Mouse (Mus musculus): Measurements from ENCODE around the gene Cpz. TPM values are rescaled to one million over a fixed set of nuclear protein-coding genes. Genes with fewer than 3 reads are reported as not detected.

Gene Cpz
- polyA plus RNA-seq (2014; fragmentation: Nextera tagmentation; extraction: Ambion mirVana), result 1.5 and 2.1 TPM in 2 replicates

DNA sequence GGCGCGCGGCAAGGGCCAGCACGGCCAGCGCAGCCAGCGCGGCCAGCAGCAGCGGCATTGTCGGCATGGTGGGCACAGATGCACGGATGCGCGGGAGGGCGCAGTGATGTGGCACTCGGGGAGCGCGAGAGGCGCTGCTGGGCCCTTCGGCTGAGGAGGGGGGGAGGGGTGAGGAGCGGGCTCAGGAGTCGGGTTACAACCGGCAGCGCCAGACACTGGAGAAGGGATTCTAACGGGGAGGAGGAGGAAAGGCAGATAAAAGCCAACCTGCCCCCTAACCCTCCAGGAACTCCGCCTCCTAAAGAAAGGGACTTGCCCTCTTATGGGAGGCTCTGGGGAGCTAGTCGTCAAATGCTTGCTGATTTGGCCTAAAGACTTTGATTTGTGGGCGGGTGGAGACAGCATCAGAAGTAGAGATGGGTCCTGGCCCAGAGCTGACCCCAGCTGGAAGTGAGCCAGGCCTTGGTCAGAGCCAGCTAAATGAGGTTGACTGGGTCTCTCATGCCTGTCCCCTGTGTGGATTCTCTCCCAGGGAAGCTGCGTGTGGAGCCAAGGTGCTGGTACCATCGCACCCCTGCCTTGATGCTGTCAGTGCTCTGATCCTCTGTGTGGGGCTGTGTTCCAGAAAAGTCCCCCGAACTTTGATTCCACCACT is at the start of gene Cpz:
TSS of gene Cpz (minus strand) at position 230 of the 655 bp plus-strand sequence.
- Histone ChIP-seq H3K36me3 (ENCODE audit: control insufficient read depth, insufficient read depth, low read length) (no peaks in the 10 kb centered on the region), H3K9ac (ENCODE audit: low read depth, low read length) (peak within 1 kb of the TSS; percentile 25; the same call in 1 of the 2 replicates), H3K9me3 (ENCODE audit: control insufficient read depth, low read length) (no peaks in the 10 kb centered on the region), H3K27me3 (ENCODE audit: control insufficient read depth, insufficient read depth, low read length) (peaks cover 14% of the 10 kb centered on the region; the same call in 1 of the 2 replicates), H3K27ac (ENCODE audit: low read depth, low read length) (no peak within 1 kb of the TSS; the same call in 1 of the 2 replicates), H3K4me3 (ENCODE audit: low read length) (peak within 1 kb of the TSS; percentile 30), H3K4me1 (ENCODE audit: control insufficient read depth, insufficient read depth, low read length) (peaks cover 16% of the 10 kb centered on the region), H3K4me2 (replicated peaks; ENCODE audit: low read depth, low read length) (peak within 1 kb of the TSS; percentile 51)
- peak; percentile 81 for ATAC-seq (ENCODE audit: low FRiP score, low TSS enrichment)
- WGBS, result 2% methylated on average over 29 of the region's 29 CpGs

DNA sequence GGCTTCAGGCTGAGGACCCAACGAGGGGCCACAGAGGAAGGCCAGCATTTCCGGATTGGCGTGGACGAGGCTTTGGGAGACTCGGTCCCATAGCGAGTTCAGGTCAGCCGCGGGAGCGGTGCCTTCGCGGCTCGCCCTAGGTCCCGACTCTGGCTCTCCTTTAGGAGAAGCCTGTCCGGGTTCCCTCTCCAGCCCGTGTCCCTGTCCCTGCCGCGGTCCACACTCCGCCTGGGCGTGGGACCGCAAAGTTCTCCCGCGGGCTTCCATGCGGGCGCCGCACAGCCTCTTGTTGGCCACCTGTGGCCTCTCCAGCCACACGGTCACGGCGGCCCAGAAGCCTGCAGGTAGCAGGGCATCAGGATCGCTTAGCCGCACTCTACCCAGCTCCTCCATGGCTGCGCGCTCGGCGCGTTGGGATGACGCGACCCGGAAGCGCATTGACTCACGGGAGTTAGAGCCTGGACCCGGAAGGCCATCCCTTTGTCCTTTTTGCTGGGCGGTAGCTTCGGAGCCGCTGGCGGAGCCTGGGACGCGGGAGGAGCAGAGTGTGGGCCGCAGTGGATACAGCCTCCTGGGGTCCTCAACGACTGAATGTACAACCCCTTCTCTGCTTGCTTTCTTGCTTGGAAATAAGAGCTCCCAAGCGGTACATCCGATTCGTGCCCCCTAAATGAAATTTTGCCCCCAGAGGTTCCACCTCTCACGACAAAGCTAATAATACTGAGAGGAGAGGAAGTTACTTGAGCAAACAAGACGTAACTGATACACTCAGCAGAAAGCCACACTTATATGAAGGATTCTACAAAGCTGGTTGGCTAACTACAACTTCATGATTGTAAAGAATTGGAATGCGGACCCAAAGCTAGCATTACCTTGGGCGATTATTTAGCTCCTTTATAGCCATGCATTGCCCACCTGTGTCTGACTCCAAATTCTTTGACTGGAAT is 49.4 kb upstream of the Cpz start, which contains the start of gene Trmt44:
TSS of gene Trmt44 (minus strand) at position 418 of the 947 bp plus-strand sequence.
- peaks cover 30% of the 10 kb centered on the region for H3K36me3 ChIP-seq (ENCODE audit: control insufficient read depth, insufficient read depth, low read length)
- ATAC-seq (ENCODE audit: low FRiP score, low TSS enrichment), result peak; percentile 97

DNA sequence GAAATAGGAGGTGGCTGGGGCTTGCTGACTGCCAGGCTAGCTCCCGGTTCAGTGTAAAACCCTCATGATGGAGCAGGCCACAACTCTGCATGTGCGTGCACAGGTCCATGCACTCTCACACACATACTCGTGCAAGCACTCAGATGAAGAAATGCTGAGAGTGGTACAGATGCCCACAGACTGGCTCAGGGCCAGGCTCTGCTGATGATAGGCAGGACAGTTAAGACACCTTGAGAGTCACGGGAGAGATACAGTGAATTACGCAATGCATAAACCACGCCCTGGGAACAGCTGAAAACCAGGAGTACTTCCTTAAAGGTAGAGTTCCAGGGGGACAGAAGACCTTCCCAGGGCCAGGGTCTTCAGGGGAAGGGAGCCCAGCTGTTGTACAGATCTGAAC is 46.0 kb upstream of the Cpz start:
- Histone ChIP-seq H3K4me2 (replicated peaks; ENCODE audit: low read depth, low read length) (no peak overlapping the region), H3K27ac (ENCODE audit: low read depth, low read length) (no peak overlapping the region), H3K9ac (ENCODE audit: low read depth, low read length) (no peak overlapping the region), H3K27me3 (ENCODE audit: control insufficient read depth, insufficient read depth, low read length) (no peaks in the 10 kb centered on the region), H3K4me3 (ENCODE audit: low read length) (no peak overlapping the region), H3K4me1 (ENCODE audit: control insufficient read depth, insufficient read depth, low read length) (peaks cover 7% of the 10 kb centered on the region), H3K9me3 (ENCODE audit: control insufficient read depth, low read length) (no peaks in the 10 kb centered on the region), H3K36me3 (ENCODE audit: control insufficient read depth, insufficient read depth, low read length) (peaks cover 60% of the 10 kb centered on the region)
- ATAC-seq (ENCODE audit: low FRiP score, low TSS enrichment), result no peak
- 92% methylated on average over 6 of the region's 6 CpGs for WGBS

More for the DNA sequence above, 49.4 kb upstream of the Cpz start, which contains the start of gene Trmt44:
- H3K4me2 ChIP-seq (replicated peaks; ENCODE audit: low read depth, low read length), result peak within 1 kb of the TSS; percentile 94
- H3K4me3 ChIP-seq (ENCODE audit: low read length), result peak within 1 kb of the TSS; percentile 100
- WGBS, result 3% methylated on average over 56 of the region's 56 CpGs
- peak within 1 kb of the TSS; percentile 83 for H3K27ac ChIP-seq (ENCODE audit: low read depth, low read length)
- H3K4me1 ChIP-seq (ENCODE audit: control insufficient read depth, insufficient read depth, low read length), result peaks cover 7% of the 10 kb centered on the region
- H3K9me3 ChIP-seq (ENCODE audit: control insufficient read depth, low read length), result no peaks in the 10 kb centered on the region
- no peaks in the 10 kb centered on the region for H3K27me3 ChIP-seq (ENCODE audit: control insufficient read depth, insufficient read depth, low read length)
- H3K9ac ChIP-seq (ENCODE audit: low read depth, low read length), result peak within 1 kb of the TSS; percentile 93

DNA sequence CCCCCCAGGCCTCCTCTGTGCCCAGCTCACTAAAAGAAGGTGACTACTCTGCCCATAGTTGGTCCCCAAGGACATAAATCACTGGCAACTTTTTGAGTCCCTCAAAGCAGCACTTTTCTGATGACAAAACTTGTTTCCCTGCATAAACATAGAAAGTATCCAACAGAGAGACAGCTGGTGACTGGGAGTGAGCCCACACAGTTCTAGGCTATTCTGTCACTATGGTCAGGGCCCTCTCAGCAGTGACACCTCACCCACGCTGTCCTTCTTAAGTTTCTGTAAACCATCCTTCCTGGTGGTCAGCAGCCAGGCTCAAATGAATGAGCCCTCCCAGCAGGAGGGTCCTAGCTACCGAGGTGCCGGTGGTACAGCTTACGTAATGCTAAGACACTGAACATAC is 41.1 kb upstream of the Cpz start:
- no peaks in the 10 kb centered on the region for H3K4me1 ChIP-seq (ENCODE audit: control insufficient read depth, insufficient read depth, low read length)
- 89% methylated on average over 4 of the region's 4 CpGs for WGBS
- H3K36me3 ChIP-seq (ENCODE audit: control insufficient read depth, insufficient read depth, low read length), result peaks cover 95% of the 10 kb centered on the region

DNA sequence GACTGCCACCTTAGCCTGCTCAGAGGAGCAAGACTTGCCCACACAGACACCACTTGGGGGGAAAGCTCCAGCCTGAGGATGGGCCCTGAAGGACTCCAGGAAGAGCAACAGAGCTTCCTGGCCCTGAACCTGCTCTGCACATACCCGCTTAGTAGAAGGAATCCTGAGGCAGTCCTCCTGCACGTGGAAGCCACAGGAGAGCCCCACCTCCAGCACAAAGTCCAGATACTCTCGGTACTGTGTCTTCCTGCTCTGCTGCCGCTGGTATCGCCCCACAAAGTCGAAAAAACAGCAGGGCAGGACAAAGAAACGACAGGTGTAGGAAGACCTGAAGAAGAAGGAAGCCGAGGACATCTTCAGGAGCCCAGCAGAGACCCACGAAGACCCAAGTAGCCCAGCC is 39.7 kb upstream of the Cpz start:
- no peak overlapping the region for H3K27ac ChIP-seq (ENCODE audit: low read depth, low read length)
- no peak for ATAC-seq (ENCODE audit: low FRiP score, low TSS enrichment)
- peaks cover 92% of the 10 kb centered on the region for H3K36me3 ChIP-seq (ENCODE audit: control insufficient read depth, insufficient read depth, low read length)
- no peak overlapping the region for H3K9ac ChIP-seq (ENCODE audit: low read depth, low read length)
- H3K4me2 ChIP-seq (replicated peaks; ENCODE audit: low read depth, low read length), result no peak overlapping the region
- H3K4me1 ChIP-seq (ENCODE audit: control insufficient read depth, insufficient read depth, low read length), result no peaks in the 10 kb centered on the region
- 88% methylated on average over 9 of the region's 9 CpGs for WGBS
- H3K4me3 ChIP-seq (ENCODE audit: low read length), result no peak overlapping the region
- H3K27me3 ChIP-seq (ENCODE audit: control insufficient read depth, insufficient read depth, low read length), result no peaks in the 10 kb centered on the region
- no peaks in the 10 kb centered on the region for H3K9me3 ChIP-seq (ENCODE audit: control insufficient read depth, low read length)

More for the DNA sequence above, 41.1 kb upstream of the Cpz start:
- no peak overlapping the region for H3K9ac ChIP-seq (ENCODE audit: low read depth, low read length)
- no peak overlapping the region for H3K27ac ChIP-seq (ENCODE audit: low read depth, low read length)
- ATAC-seq (ENCODE audit: low FRiP score, low TSS enrichment), result no peak
- H3K4me2 ChIP-seq (replicated peaks; ENCODE audit: low read depth, low read length), result no peak overlapping the region
- H3K9me3 ChIP-seq (ENCODE audit: control insufficient read depth, low read length), result no peaks in the 10 kb centered on the region
- no peaks in the 10 kb centered on the region for H3K27me3 ChIP-seq (ENCODE audit: control insufficient read depth, insufficient read depth, low read length)
- H3K4me3 ChIP-seq (ENCODE audit: low read length), result no peak overlapping the region

DNA sequence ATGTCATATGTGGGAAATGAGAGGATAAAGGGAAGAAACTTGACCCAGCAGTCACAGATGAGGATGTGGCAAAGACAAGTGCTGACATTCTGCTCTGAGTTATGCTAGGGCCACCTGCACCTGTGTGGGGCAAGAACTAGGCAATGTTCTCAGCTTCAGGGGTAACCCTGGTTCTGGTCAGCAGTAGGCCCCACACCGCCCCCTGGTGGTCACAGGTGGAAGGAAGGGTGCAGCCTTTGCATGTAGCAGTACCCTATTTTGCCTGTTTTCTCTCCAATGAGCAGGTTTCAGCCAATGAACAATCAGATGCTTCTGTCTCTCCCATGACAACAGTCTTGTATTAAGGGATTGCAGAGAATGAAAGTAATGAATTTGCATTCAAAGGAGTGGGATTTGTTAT is 38.0 kb upstream of the Cpz start:
- Histone ChIP-seq H3K4me1 (ENCODE audit: control insufficient read depth, insufficient read depth, low read length) (no peaks in the 10 kb centered on the region), H3K36me3 (ENCODE audit: control insufficient read depth, insufficient read depth, low read length) (peaks cover 88% of the 10 kb centered on the region)

DNA sequence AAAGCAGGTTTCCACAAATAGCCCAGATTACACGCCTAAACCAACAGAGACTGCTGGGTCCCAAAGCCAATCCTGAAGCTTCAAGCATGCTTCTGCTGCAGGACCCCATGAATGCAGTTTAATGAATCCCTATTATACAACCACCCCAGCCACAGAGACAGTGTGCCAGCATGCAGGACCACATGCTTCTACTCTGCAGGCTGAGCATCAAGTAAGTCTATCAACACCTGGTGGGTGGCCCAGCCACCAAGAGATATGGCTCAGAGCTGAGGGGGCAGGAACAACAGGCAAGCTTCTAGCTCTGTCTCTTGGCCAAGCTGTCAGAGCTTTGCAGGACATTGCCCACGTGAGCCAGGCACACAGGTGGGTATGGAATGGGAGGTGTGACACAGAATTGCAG is 37.1 kb upstream of the Cpz start:
- no peak for ATAC-seq (ENCODE audit: low FRiP score, low TSS enrichment)
- Histone ChIP-seq H3K4me2 (replicated peaks; ENCODE audit: low read depth, low read length) (no peak overlapping the region), H3K36me3 (ENCODE audit: control insufficient read depth, insufficient read depth, low read length) (peaks cover 81% of the 10 kb centered on the region), H3K9ac (ENCODE audit: low read depth, low read length) (no peak overlapping the region), H3K4me3 (ENCODE audit: low read length) (no peak overlapping the region), H3K27ac (ENCODE audit: low read depth, low read length) (no peak overlapping the region), H3K9me3 (ENCODE audit: control insufficient read depth, low read length) (no peaks in the 10 kb centered on the region), H3K4me1 (ENCODE audit: control insufficient read depth, insufficient read depth, low read length) (no peaks in the 10 kb centered on the region), H3K27me3 (ENCODE audit: control insufficient read depth, insufficient read depth, low read length) (no peaks in the 10 kb centered on the region)
- 95% methylated on average over 2 of the region's 2 CpGs for WGBS

More for the DNA sequence above, 38.0 kb upstream of the Cpz start:
- Histone ChIP-seq H3K9me3 (ENCODE audit: control insufficient read depth, low read length) (no peaks in the 10 kb centered on the region), H3K4me2 (replicated peaks; ENCODE audit: low read depth, low read length) (no peak overlapping the region), H3K4me3 (ENCODE audit: low read length) (no peak overlapping the region), H3K27ac (ENCODE audit: low read depth, low read length) (no peak overlapping the region), H3K27me3 (ENCODE audit: control insufficient read depth, insufficient read depth, low read length) (no peaks in the 10 kb centered on the region), H3K9ac (ENCODE audit: low read depth, low read length) (no peak overlapping the region)
- WGBS, result 0% methylated on average over 1 of the region's 1 CpGs
- ATAC-seq (ENCODE audit: low FRiP score, low TSS enrichment), result peak; percentile 46; the same call in 1 of the 2 replicates

DNA sequence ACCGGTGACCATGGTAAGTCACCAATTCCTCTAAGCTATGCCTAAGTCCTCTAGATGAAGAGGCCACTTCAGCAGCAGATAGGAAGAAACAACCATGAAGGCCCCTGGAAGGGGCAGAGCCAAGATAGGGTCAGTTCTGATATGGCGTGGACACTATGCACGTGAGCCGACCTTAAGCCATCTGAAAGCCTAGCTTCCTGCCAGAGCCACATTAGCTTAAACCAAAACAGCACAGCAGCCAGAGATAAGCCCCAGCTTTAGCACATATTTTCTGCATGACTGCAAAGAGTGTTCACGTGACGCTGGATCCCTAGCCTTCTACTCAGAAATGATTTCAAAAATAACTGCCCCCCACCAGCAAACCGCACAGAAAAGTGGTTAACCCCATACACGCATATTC is 33.9 kb upstream of the Cpz start:
- no peak for ATAC-seq (ENCODE audit: low FRiP score, low TSS enrichment)
- Histone ChIP-seq H3K9ac (ENCODE audit: low read depth, low read length) (no peak overlapping the region), H3K4me2 (replicated peaks; ENCODE audit: low read depth, low read length) (no peak overlapping the region), H3K4me1 (ENCODE audit: control insufficient read depth, insufficient read depth, low read length) (no peaks in the 10 kb centered on the region), H3K36me3 (ENCODE audit: control insufficient read depth, insufficient read depth, low read length) (peaks cover 64% of the 10 kb centered on the region), H3K9me3 (ENCODE audit: control insufficient read depth, low read length) (no peaks in the 10 kb centered on the region), H3K4me3 (ENCODE audit: low read length) (no peak overlapping the region), H3K27me3 (ENCODE audit: control insufficient read depth, insufficient read depth, low read length) (no peaks in the 10 kb centered on the region), H3K27ac (ENCODE audit: low read depth, low read length) (no peak overlapping the region)
- 84% methylated on average over 8 of the region's 8 CpGs for WGBS

Measured in kidney, embryonic 14.5 days (tissue).